Comparison of ENCODE assay signal across 32 mouse cellular contexts in the genomic region with DNA sequence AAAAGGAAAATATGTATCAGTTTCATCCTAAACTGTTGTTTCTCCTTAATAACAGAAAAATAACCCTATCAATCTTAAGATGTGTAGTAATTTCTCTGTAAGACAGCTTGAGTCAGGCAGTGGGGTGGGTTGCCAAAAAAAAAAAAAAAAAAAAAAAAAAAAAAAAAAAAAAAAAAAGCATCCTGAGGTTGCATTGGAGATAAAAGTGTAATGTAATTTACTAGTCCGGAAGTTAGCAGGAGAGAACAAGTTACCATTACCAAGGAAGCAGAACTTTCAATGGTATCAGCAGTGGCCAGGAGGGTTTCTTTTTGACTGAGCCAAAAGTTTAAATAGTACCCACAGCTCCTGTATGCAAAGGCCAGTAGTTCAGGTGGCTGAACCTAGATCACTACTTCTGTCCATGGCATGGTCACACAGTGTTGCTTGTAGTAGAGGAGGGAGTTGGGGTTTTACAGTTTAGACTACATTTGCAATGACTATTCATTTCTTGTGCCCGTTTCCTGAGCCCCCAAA.
"Had no signal": no experiment of that assay in that cellular context is flagged by ENCODE, and none has a peak within 500 bp of the region (broad histone marks: within the 10 kb centered on the region; RNA-seq: fewer than 3 reads in every experiment).

No protein-coding gene starts in this region.

- H3K27me3 ChIP-seq: limb, embryonic 12.5 days; limb, embryonic 13.5 days; limb, embryonic 15.5 days; liver, embryonic 12.5 days; liver, embryonic 13.5 days; liver, embryonic 15.5 days; lung, embryonic 15.5 days; megakaryocyte, embryonic 14.5 days; midbrain, embryonic 12.5 days; midbrain, embryonic 13.5 days; midbrain, embryonic 15.5 days; neural tube, embryonic 12.5 days; neural tube, embryonic 13.5 days had no signal

- H3K4me2 ChIP-seq: limb, embryonic 12.5 days; limb, embryonic 13.5 days; limb, embryonic 15.5 days; liver, embryonic 11.5 days; liver, embryonic 12.5 days; liver, embryonic 13.5 days; liver, embryonic 15.5 days; lung, embryonic 14.5 days; lung, embryonic 15.5 days; midbrain, embryonic 11.5 days; midbrain, embryonic 12.5 days; midbrain, embryonic 13.5 days; midbrain, embryonic 15.5 days; neural tube, embryonic 12.5 days; neural tube, embryonic 13.5 days had no signal

- H3K4me3 ChIP-seq: limb, embryonic 10.5 days; limb, embryonic 12.5 days; limb, embryonic 13.5 days; limb, embryonic 15.5 days; liver, embryonic 12.5 days; liver, embryonic 13.5 days; liver, embryonic 15.5 days; lung, embryonic 15.5 days; megakaryocyte, embryonic 14.5 days; midbrain, embryonic 10.5 days; midbrain, embryonic 12.5 days; midbrain, embryonic 13.5 days; midbrain, embryonic 15.5 days; myocyte; neural tube, embryonic 12.5 days; neural tube, embryonic 13.5 days had no signal

- DNase-seq: left cerebral cortex, postnatal 4 days; liver; liver, embryonic 13.5 days; liver, postnatal 0 days; lung, adult 18-20 months; lung, adult 2 months; lung, embryonic 14.5 days; lung, postnatal 10 days; lung, postnatal 14 days; lung, postnatal 36 days; lung, postnatal 4 days; midbrain, embryonic 14.5 days had no signal

- H3K4me1 ChIP-seq: limb, embryonic 10.5 days; limb, embryonic 12.5 days; limb, embryonic 13.5 days; limb, embryonic 15.5 days; liver, embryonic 12.5 days; liver, embryonic 13.5 days; liver, embryonic 15.5 days; lung, embryonic 15.5 days; megakaryocyte, embryonic 14.5 days; midbrain, embryonic 10.5 days; midbrain, embryonic 12.5 days; midbrain, embryonic 13.5 days; midbrain, embryonic 15.5 days; neural tube, embryonic 12.5 days; neural tube, embryonic 13.5 days had no signal

- ATAC-seq: liver, embryonic 12.5 days; liver, postnatal 0 days; lung, postnatal 0 days; midbrain, embryonic 13.5 days; midbrain, embryonic 15.5 days had no signal

- H3K27ac ChIP-seq: limb, embryonic 10.5 days; limb, embryonic 12.5 days; limb, embryonic 13.5 days; limb, embryonic 15.5 days; liver, embryonic 12.5 days; liver, embryonic 13.5 days; liver, embryonic 14.5 days; liver, embryonic 15.5 days; lung, embryonic 15.5 days; macrophage; midbrain, embryonic 10.5 days; midbrain, embryonic 12.5 days; midbrain, embryonic 13.5 days; midbrain, embryonic 15.5 days; neural tube, embryonic 12.5 days; neural tube, embryonic 13.5 days had no signal

- H3K36me3 ChIP-seq: limb, embryonic 10.5 days; limb, embryonic 12.5 days; limb, embryonic 13.5 days; limb, embryonic 15.5 days; liver, embryonic 12.5 days; liver, embryonic 13.5 days; liver, embryonic 15.5 days; lung, embryonic 15.5 days; midbrain, embryonic 10.5 days; midbrain, embryonic 12.5 days; midbrain, embryonic 13.5 days; midbrain, embryonic 15.5 days; neural tube, embryonic 12.5 days; neural tube, embryonic 13.5 days had no signal

- H3K9ac ChIP-seq: limb, embryonic 12.5 days; limb, embryonic 13.5 days; limb, embryonic 15.5 days; liver, embryonic 12.5 days; liver, embryonic 13.5 days; liver, embryonic 14.5 days; liver, embryonic 15.5 days; liver, postnatal 0 days; lung, embryonic 14.5 days; lung, embryonic 15.5 days; midbrain, embryonic 12.5 days; midbrain, embryonic 13.5 days; midbrain, embryonic 15.5 days; neural tube, embryonic 12.5 days; neural tube, embryonic 13.5 days had no signal

- H3K9me3 ChIP-seq: limb, embryonic 10.5 days; limb, embryonic 12.5 days; limb, embryonic 13.5 days; limb, embryonic 15.5 days; liver, embryonic 12.5 days; liver, embryonic 13.5 days; liver, embryonic 15.5 days; lung, embryonic 15.5 days; midbrain, embryonic 10.5 days; midbrain, embryonic 12.5 days; midbrain, embryonic 13.5 days; midbrain, embryonic 15.5 days; neural tube, embryonic 12.5 days; neural tube, embryonic 13.5 days had no signal
